Mouse (Mus musculus) embryonic stem cell, embryonic (primary cell): ENCODE data around the gene Klhl10.

ENCODE experiments used
- CTCF ChIA-PET, 4 experiments: fragments of 300-600 bp in 2 of 4; fragments of 350-600 bp in 2 of 4; sonication (Branson Sonifier 250); formaldehyde crosslinking; loops; one replicate each; lab custom pipeline; 2022; ENCODE audit warnings: inconsistent platforms in 2 of 4; lab: Charles Lee
- POLR2A ChIA-PET, 4 experiments: fragments of 300-600 bp in 2 of 4; fragments of 350-600 bp in 2 of 4; sonication (Branson Sonifier 250); formaldehyde crosslinking; loops; one replicate each; lab custom pipeline; 2022; ENCODE audit warnings: antibody characterized with exemption in 4 of 4, inconsistent platforms in 1 of 4; lab: Charles Lee

The Klhl10 gene

DNA sequence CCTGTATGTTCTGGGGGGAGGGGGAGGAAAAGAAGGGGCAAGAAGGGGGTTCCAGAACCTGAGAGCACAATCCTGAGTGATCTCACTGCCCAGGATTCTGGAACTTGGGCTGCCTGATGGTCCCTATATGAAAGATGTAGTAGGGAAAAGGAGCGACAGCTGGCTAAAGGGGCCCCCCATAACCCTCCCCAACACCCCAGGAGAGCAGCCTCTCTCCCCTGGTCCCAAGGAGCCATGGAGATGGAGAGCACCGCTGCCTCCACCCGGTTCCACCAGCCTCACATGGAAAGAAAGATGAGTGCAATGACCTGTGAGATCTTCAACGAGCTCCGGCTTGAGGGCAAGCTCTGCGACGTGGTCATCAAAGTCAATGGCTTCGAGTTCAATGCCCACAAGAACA is at the start of gene Klhl10, which contains the start of gene Nt5c3b:
Gene Klhl10, plus strand, starts transcription at position 121 of the 400 bp plus-strand sequence.
Gene Nt5c3b, minus strand, starts transcription at position 12 of the 400 bp plus-strand sequence.
- POLR2A ChIA-PET = interaction anchor here (0.7 to 2.7 kb wide), 14 partner anchors 10 to 120 kb away, joined by 3 to 10 read pairs (median 4); partner anchors contain the start of genes Klhl11 (in 3 of the 4) and Acly (in 1 of the 4)
- CTCF ChIA-PET = interaction anchor here in 3 of 4 experiments (0.5 to 1.5 kb wide), 7 partner anchors 16 to 1078 kb away, joined by 3 to 6 read pairs (median 4); no protein-coding TSS in a partner anchor

DNA sequence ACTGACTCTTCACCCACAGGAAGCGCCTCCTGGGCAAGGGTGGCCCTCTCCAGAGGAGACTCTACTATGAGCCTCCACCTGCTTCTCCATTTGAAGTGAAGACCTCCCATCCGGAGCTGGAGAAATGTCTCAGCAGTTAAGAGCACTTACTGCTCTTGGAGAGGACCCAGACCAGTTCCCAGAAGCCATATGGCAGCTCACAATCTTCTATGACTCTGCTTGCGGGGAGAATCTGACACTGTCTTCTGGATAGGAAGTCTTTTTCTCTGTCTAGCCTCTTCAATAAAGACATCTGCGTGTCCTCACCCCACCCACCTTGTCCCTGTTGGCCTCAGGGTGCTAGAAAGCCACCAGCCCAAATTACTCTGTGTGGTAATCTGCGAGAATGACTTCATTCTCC is 48.8 kb upstream of the Klhl10 start:
- ChIA-PET CTCF (interaction anchor here in 2 of 4 experiments (0.8 to 4.3 kb wide), 4 partner anchors 10 to 15 kb away, joined by 3 to 18 read pairs (median 3); no protein-coding TSS in a partner anchor), POLR2A (interaction anchor here (0.9 to 19.0 kb wide), 17 partner anchors 8 to 546 kb away, joined by 3 to 626 read pairs (median 6); partner anchors contain the start of genes Eif1 (in 2 of the 4), Acly (in 1 of the 4), Fkbp10 (in 1 of the 4) and Hap1 (in 1 of the 4))

DNA sequence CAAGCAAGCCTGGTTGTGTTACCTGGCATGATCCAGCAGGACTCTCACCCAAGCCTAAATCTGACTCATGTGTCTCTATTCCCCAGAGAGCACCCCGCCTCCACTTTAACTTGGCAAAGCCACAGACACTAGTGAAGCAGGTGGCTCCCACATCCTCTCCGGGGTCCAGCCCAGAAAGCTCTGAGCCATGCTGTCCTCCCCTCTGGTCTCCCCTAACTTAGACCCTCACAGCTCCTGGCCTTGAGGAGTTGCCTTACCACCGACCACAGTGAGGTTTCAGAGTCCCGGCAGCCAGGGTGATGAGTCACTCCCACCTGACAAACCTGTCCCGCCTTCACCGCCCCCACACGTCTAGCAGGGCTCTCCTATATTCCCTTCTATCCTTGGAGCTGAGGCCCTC is 48.0 kb upstream of the Klhl10 start:
- ChIA-PET CTCF (interaction anchor here in 2 of 4 experiments (0.8 to 4.3 kb wide), 5 partner anchors 9 to 67 kb away, joined by 3 to 18 read pairs (median 3); no protein-coding TSS in a partner anchor), POLR2A (interaction anchor here (1.1 to 19.0 kb wide), 17 partner anchors 9 to 546 kb away, joined by 3 to 626 read pairs (median 51); partner anchors contain the start of genes Eif1 (in 2 of the 4), Fkbp10 (in 2 of the 4), P3h4 (in 2 of the 4) and Hap1 (in 1 of the 4))

DNA sequence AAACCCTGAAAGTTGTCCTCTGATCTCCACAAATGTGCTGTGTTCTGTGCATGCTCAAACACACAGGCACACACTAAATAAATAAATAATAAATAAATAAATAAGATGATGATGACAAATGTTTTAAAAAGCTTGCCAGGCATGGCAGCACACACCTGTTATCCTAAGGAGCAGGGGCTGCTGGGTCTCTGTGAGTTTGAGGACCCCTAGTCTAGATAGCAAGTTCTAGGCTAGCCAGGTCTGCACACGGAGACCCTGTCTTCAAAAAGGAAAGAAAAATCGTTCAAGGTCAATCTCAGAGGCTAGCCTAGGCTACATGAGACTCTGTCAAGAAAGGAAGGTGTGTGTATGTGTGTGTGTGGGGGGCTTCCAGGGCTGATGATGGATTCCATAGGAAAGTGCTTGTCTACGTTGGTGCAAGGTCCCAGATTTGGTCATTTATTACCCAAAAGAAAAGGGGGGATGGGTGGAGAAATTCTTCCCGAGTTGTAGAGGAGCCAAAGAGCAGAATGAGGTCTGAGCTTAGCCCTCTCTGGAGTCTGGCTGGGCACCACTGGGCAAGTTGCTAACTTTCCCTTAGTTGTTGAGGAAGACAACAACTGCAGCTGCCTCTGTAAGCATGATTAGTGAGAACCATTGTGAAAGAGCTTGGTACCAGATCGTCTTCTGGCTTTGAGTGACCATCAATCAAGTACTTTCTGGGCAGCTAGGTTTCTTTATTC is 47.2 kb upstream of the Klhl10 start:
- CTCF ChIA-PET = interaction anchor here in 2 of 4 experiments (0.6 to 4.3 kb wide), 20 partner anchors 8 to 317 kb away, joined by 3 to 24 read pairs (median 3); partner anchors contain the start of genes Dnajc7 (in 1 of the 2), Klhl11 (in 1 of the 2) and P3h4 (in 1 of the 2)
- POLR2A ChIA-PET = interaction anchor here (0.5 to 19.0 kb wide), 51 partner anchors 8 to 545 kb away, joined by 3 to 626 read pairs (median 6); partner anchors contain the start of genes Eif1 (in 3 of the 4), Acly (in 2 of the 4), Fkbp10 (in 2 of the 4) and Hap1 (in 2 of the 4)

DNA sequence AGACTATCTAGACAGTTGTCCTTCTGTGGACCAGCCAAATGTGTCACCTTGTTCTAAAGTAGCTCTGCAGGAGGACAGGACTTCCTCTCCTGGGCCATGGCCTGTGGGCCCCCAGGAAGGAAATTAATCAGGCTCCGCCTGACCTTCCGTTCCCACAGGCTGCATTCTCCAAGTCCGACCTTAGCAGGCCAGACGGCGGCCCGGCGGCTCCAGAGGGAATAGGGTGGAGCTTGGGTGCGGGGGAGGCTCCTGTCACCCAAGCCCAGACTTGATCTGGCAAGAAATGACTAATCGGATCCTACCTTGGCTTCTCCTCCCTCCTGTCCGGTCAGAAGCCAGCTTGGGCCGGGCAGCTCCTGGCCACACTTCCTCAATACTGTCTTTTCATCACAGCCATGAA is 46.5 kb upstream of the Klhl10 start:
- POLR2A ChIA-PET = interaction anchor here (0.5 to 19.0 kb wide), 63 partner anchors 9 to 575 kb away, joined by 3 to 626 read pairs (median 5); partner anchors contain the start of genes Eif1 (in 3 of the 4), Acly (in 2 of the 4), Fkbp10 (in 2 of the 4) and Hap1 (in 2 of the 4)

DNA sequence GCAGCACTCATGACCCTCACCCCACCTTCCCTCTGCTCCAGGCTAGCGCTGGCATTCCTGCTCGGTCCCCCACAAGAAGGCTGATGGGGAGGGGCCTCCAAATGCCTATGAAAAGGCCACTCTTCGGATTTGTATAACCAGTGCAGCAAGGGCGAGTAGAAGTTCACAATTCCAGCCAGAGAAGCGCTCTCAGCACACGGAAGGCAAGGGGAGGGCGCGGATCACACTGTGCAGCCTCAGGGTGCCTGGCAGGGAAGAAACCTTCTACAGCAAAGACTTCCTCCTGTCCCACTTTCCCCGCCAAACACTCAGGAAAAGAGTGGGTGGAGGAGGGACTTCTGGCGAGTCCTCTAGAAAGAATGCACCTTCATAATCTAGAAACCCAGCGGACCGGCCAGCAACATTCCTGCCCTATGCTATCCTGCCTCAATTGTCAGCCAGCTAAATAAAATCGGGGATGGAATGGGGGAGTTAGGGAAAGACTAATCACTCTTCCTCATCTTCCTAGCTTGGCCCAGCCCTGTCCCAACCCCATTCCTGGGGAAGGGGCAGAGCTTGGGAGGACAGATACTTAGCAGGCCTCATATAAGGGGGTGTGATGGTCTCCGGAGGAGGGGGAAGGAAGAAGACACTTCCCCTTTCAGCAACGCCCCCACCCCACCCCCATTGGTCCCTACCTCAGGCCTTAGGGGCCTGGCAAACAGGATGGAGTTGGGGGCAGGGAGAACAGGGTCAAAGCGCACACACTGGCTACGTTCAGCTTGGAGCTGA is 45.7 kb upstream of the Klhl10 start:
- POLR2A ChIA-PET = interaction anchor here (0.5 to 19.0 kb wide), 78 partner anchors 9 to 1441 kb away, joined by 3 to 626 read pairs (median 6); partner anchors contain the start of genes Eif1 (in 3 of the 4), Hap1 (in 3 of the 4), P3h4 (in 3 of the 4) and Acly (in 2 of the 4)
- CTCF ChIA-PET = interaction anchor here in 3 of 4 experiments (0.6 to 4.3 kb wide), 29 partner anchors 8 to 343 kb away, joined by 3 to 24 read pairs (median 5); partner anchors contain the start of genes P3h4 (in 2 of the 3), Dnajc7 (in 1 of the 3) and Klhl11 (in 1 of the 3)

More for the DNA sequence above, 46.5 kb upstream of the Klhl10 start:
- CTCF ChIA-PET = interaction anchor here in 3 of 4 experiments (0.6 to 4.3 kb wide), 19 partner anchors 9 to 1653 kb away, joined by 3 to 24 read pairs (median 4); partner anchors contain the start of genes Dnajc7 (in 1 of the 3), Klhl11 (in 1 of the 3) and P3h4 (in 1 of the 3)

DNA sequence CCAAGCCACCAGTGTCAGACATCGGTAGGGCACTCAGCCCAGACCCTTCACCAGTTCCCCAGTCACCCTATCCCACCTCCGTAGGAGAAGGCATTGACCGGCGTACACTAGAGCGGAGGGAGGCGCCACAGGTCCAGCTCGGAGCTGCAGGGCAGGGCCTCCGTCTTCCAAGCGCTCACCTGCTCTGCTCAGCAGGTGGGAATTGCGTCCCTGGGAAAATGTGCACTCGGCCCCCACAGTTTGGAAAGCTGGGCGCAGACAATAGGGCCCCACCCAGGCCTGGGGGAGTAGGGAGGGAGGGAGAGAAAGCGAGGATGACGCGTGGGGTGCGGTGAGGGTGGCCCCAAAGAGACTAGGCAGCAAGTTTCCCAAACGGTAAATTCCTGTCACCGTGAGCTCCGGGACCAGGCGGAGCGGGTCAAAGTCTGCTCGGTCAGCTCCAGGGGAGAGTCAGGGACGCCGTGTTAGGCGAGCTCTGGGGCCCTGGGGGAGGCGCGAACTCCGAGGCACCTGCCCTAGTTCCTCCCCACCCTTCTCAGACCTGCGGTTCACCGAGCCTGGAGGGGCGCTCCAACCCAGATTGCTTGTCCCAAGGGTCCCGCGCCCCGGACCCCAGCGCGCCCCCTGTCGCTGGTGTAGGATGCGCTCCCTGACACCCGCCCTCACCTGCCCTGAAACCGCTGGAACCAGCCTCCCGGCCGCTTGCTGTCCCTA is 44.7 kb upstream of the Klhl10 start:
- CTCF ChIA-PET = interaction anchor here (0.5 to 3.6 kb wide), 46 partner anchors 9 to 1610 kb away, joined by 3 to 24 read pairs (median 3); partner anchors contain the start of genes P3h4 (in 3 of the 4), Dnajc7 (in 1 of the 4), Fkbp10 (in 1 of the 4) and Kcnh4 (in 1 of the 4)
- POLR2A ChIA-PET = interaction anchor here (0.5 to 19.0 kb wide), 120 partner anchors 9 to 1591 kb away, joined by 3 to 626 read pairs (median 5); partner anchors contain the start of genes Acly (in 3 of the 4), Eif1 (in 3 of the 4), Hap1 (in 3 of the 4) and Klhl11 (in 3 of the 4)

DNA sequence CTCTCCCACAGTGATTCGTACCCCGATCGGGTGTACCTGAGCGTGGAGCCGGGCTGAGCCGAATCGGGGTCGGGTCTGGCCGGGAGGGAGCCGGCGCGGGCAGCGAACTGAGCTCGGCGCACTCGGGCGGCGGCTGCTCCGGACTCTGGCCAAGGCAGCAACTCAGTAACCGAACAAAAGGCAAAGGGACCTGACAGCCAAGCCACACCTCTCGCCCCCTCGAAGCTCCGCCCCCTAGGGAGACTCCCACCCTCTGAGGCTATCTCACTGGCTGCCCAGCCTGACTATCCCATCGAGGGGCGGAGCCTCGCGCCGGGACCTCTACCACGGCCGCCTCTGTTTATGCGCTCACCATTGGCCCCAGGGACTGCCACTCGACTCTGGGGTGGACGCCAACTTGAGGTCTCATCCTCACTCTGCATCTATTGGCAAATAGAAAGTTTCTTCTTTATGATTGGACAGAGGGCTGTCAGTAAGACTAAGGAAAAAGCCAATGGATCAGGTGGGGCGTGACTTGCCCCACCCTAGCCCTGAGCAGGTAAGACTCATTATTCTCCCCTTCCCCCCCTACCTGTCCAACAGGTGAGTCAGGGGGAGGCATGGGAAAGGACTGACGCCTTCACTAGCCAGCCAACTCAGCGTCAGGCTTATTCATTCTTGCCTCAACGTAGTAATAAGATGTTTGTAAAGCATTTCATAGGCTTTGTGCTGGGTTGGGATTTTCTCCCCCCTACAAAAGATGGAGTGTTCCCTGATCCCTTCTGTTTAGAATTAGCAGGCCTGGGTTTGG is 43.9 kb upstream of the Klhl10 start, which contains the start of gene Jup:
Gene Jup, minus strand, starts transcription at position 164 of the 790 bp plus-strand sequence.
- CTCF ChIA-PET = interaction anchor here (0.5 to 3.6 kb wide), 48 partner anchors 10 to 1611 kb away, joined by 3 to 24 read pairs (median 3); partner anchors contain the start of genes P3h4 (in 3 of the 4), Acly (in 1 of the 4), Dnajc7 (in 1 of the 4) and Fkbp10 (in 1 of the 4)
- POLR2A ChIA-PET = interaction anchor here (0.5 to 19.0 kb wide), 118 partner anchors 8 to 1717 kb away, joined by 3 to 626 read pairs (median 5); partner anchors contain the start of genes Acly (in 3 of the 4), Eif1 (in 3 of the 4), Hap1 (in 3 of the 4) and Klhl11 (in 3 of the 4)

DNA sequence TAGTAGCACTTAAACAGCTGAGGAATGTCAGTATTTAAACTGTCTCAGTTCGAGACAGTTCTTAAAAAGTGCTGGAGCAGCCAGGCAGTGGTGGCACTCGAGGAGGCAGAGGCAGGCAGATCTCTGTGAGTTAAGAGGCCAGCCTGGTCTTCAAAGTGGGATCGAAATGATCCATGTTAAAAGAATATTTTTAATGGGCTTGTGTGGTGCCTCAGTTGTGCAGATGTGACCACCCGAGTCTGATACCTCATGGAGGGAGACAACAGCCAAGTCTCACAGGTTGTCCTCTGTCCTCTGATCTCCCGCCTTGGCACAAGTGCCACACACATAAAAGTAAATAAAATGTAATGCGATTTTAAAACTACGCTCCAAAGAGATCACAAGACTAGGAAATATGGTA is 43.2 kb upstream of the Klhl10 start:
- CTCF ChIA-PET = interaction anchor here in 1 of 4 experiments (2.6 kb wide), 1 partner anchor 10 kb away, joined by 23 read pairs; no protein-coding TSS in a partner anchor
- POLR2A ChIA-PET = interaction anchor here (0.9 to 19.0 kb wide), 21 partner anchors 9 to 541 kb away, joined by 3 to 626 read pairs (median 32); partner anchors contain the start of genes Eif1 (in 2 of the 4), Fkbp10 (in 2 of the 4), Hap1 (in 2 of the 4) and P3h4 (in 2 of the 4)

DNA sequence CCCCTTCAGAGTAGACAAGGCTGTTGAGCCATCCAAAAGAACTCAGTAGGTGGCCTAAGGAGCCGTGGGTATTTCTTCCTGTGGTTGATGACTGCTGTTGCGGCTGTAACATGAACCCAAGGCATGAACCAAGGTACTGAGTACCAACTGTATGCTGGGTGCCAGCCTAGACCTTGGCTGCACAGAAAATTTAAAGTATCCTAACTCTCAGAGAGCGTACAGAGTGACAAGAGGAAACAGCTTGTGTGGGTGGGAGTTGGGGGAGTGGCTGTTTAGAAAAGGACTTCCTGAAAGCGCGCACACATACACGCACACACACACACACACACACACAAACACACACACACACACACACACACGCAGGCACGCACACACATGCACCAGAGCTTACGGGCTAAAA is 42.4 kb upstream of the Klhl10 start:
- ChIA-PET CTCF (interaction anchor here in 3 of 4 experiments (0.6 to 1.7 kb wide), 6 partner anchors 8 to 26 kb away, joined by 3 to 8 read pairs (median 4); partner anchors contain the start of gene P3h4 (in 1 of the 3)), POLR2A (interaction anchor here in 3 of 4 experiments (0.6 to 3.6 kb wide), 19 partner anchors 8 to 410 kb away, joined by 3 to 15 read pairs (median 6); partner anchors contain the start of genes P3h4 (in 2 of the 3), Acly (in 1 of the 3), Eif1 (in 1 of the 3) and Fkbp10 (in 1 of the 3))

DNA sequence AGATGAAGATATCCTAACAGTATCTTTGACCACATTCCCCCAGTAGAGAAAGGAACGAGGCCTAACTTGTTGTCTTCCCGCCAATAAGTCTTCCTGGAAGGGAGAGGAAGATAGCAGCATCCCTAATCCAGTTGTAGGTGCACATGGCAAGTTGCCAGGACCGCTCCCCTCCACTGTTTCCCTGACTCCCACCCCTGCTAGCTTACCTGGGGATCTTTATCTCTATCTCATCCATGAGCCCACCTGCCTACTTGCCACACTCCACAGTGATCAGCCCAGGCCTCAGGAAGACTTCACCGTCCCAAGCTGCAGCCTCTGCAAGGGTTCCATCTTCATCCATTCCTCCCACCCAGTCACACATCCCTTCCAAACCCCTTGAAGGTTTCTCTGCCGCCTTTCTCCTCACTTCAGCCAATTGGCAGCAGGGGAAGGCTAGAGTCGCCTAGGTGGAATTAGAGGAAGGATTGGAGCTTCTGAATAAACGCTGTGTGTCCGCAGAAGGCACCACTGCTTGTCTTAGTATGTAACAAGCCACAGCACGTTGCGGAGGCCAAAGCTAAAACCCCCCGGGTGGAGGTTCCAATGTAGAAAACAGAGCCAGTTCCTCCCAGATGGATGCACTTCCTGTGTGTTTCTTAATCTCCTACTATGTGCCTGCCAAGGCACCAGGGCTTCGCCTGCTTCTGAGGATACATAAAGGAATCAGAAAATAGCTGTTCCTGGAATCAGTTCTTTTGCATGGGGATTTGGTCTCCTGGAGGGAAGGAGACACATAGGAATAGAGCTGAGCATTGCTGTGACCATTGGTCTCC is 41.8 kb upstream of the Klhl10 start:
- ChIA-PET POLR2A (interaction anchor here (0.6 to 3.6 kb wide), 33 partner anchors 8 to 409 kb away, joined by 3 to 15 read pairs (median 6); partner anchors contain the start of genes Eif1 (in 3 of the 4), Acly (in 2 of the 4), Hap1 (in 2 of the 4) and P3h4 (in 2 of the 4)), CTCF (interaction anchor here (0.6 to 1.7 kb wide), 13 partner anchors 8 to 143 kb away, joined by 3 to 9 read pairs (median 3); partner anchors contain the start of genes Klhl11 (in 1 of the 4) and P3h4 (in 1 of the 4))

DNA sequence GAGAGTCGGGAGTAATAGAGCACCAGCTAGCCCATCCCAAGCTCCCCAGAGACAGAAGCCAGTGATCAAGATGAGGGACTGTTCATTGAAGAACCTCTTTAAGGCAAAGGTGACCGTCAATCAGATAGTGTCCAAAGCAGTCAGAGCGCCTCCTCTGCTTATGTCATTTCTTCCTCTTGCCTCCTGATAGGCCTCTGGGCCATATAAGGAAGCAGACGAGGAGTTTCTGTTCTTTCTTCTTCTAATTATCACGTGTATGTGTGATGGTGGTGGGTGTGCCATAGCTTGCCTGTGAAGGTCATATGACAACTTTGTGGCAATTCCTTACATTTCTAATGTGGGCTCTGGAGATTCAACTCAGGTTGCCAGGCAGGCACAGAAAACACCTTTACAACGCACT is 40.9 kb upstream of the Klhl10 start:
- CTCF ChIA-PET = interaction anchor here (0.6 to 1.7 kb wide), 9 partner anchors 9 to 1860 kb away, joined by 3 to 6 read pairs (median 3); partner anchors contain the start of genes Klhl11 (in 1 of the 4) and P3h4 (in 1 of the 4)

DNA sequence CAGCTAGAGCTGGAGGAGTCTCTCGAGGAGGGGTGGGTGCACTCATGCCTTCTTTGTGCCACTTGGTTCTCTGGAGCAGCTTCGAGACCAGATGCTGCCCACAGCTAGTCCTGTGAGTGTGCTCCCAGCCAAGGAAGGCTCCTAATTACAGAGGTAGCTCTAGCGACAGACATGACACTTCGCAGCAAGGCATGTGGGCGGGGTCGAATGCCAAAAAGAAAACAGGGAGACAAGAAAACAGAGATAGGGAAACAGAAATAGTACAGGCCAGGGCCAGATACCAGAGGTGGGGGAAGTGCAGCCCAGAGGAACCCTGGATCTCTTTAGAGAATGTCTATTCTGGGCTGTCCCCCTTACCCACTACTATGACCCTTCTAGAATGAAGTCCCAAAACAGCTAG is 39.5 kb upstream of the Klhl10 start:
- ChIA-PET POLR2A (interaction anchor here in 2 of 4 experiments (0.8 to 3.6 kb wide), 11 partner anchors 8 to 216 kb away, joined by 3 to 15 read pairs (median 4); partner anchors contain the start of genes Acly (in 1 of the 2) and Eif1 (in 1 of the 2)), CTCF (interaction anchor here in 2 of 4 experiments (0.5 to 1.4 kb wide), 4 partner anchors 9 to 79 kb away, joined by 3 to 6 read pairs (median 3); no protein-coding TSS in a partner anchor)

More for the DNA sequence above, 40.9 kb upstream of the Klhl10 start:
- POLR2A ChIA-PET = interaction anchor here (0.6 to 3.6 kb wide), 27 partner anchors 7 to 127 kb away, joined by 3 to 15 read pairs (median 7); partner anchors contain the start of genes Eif1 (in 3 of the 4), Acly (in 2 of the 4), Hap1 (in 2 of the 4) and P3h4 (in 2 of the 4)
